Mouse (Mus musculus): ENCODE measurements around the gene Cyct.

Cyct gene

GRCm38 (mm10) chr2:76338215-76339156 is 21.8 kb downstream of the Cyct start, which contains the start of gene Pde11a:
Gene Pde11a, minus strand, starts transcription at chr2:76338774.
- no peak for DNase-seq (ENCODE audit: low read depth, low spot score)

DNA sequence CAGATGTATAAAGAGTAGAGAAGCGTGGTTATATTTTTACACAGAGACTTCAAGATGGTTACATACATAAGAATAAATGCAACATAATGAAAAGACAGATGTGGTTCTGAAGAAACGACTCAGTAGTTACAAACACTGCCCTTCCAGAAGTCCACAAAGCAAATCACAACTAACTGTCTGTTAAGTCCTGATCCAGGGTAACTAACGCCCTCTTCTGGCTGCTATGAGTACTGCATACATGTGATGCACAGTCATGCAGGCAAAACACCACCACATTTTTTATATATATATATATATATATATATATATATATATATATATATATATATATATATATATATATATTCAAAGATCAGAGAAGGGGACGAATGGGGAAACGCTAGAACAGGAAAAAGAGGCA is 25.7 kb downstream of the Cyct start:
- no peak for DNase-seq (ENCODE audit: low read depth, low spot score)

- DNase-seq (ENCODE audit: low read depth, low spot score), result no peak
These were observed 28.0 kb downstream of the Cyct start for GRCm38 (mm10) chr2:76332161-76332805.

GRCm38 (mm10) chr2:76330081-76330480 is 30.2 kb downstream of the Cyct start:
- DNase-seq (ENCODE audit: low read depth, low spot score), result no peak

GRCm38 (mm10) chr2:76326161-76326560 is 34.1 kb downstream of the Cyct start:
- no peak for DNase-seq (ENCODE audit: low read depth, low spot score)

- no peak for DNase-seq (ENCODE audit: low read depth, low spot score)
These were observed 35.8 kb downstream of the Cyct start for GRCm38 (mm10) chr2:76324463-76324862.

DNA sequence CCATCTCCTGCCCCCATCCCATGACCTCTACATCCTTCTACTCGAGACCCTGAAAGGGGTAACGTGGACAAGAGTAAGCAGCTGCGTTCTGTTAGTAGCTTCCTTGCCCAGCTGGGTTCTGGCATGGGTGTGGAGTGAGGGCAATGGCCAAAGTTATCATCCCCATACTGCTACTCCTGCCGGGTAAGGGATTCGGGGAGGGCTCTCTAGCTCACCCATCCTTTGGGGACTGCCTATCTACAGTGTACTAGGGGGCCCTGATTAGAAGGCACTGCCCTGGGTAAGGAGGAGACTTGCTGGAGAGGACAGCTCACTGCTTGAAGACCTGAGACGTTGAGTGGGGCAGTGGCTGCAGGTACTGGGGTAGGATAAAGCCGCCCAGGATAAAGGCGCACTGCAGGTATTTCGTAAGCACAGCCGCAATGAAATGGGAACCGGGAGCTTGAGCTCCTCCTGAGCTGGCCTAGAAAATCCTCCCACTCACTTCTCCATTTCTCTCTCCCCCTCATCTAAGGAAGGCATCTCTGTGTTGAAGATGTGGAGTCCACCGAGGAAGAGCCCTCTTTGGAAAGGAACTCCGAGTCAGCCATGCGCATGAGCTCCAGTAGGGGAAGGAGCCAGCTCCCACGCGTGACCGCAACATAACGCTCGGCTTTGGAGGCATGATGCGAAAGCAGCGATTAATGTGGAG is 36.9 kb downstream of the Cyct start:
- DNase-seq (ENCODE audit: low read depth, low spot score), result no peak

GRCm38 (mm10) chr2:76320336-76320735 is 39.9 kb downstream of the Cyct start:
- DNase-seq (ENCODE audit: low read depth, low spot score), result no peak

- no peak for DNase-seq (ENCODE audit: low read depth, low spot score)
These were observed 41.0 kb downstream of the Cyct start for GRCm38 (mm10) chr2:76319231-76319630.
